Mouse (Mus musculus) limb, embryonic 14.5 days (tissue): ENCODE measurements at regions not wholly inside any gene's neighbourhood (a gene's known extent, or its start where the extent isn't known, plus 50 kb on each side); places are given as distances from the start of the nearest gene placed in this dataset.

Experiments
- ATAC-seq: fragments of 200-750 bp; cut with Nextera tagmentation; 2 replicates; pipeline ENCODE4 v1.8.0; 2017; ENCODE audit warnings: low read depth, moderate number of reproducible peaks, moderate TSS enrichment; ENCODE audit not compliant: low FRiP score
- DNase-seq: peaks from one replicate; pipeline ENCODE4 v3.0.0-alpha.2; 2015; ENCODE audit warnings: low spot score
- H3K27ac ChIP-seq: fragments of 300-500 bp; sonication (generic); replicated peaks from 2 replicates; pipeline ENCODE4 v1.5.1; 2014; ENCODE audit warnings: low read depth, mild to moderate bottlenecking, low read length, moderate library complexity, mixed read lengths
- H3K27me3 ChIP-seq: fragments of 300-500 bp; sonication (generic); 2 replicates; pipeline ENCODE4 v1.6.1; 2014; ENCODE audit warnings: low read length, mixed read lengths; ENCODE audit not compliant: control insufficient read depth, insufficient read depth
- H3K36me3 ChIP-seq: fragments of 300-500 bp; sonication (generic); 2 replicates; pipeline ENCODE4 v1.6.1; 2014; ENCODE audit warnings: mild to moderate bottlenecking, low read length, moderate library complexity, mixed read lengths; ENCODE audit not compliant: control insufficient read depth, insufficient read depth
- H3K4me1 ChIP-seq: fragments of 300-500 bp; sonication (generic); 2 replicates; pipeline ENCODE4 v1.6.1; 2014; ENCODE audit warnings: antibody characterized with exemption, low read length, mixed read lengths; ENCODE audit not compliant: control insufficient read depth, insufficient read depth
- H3K4me2 ChIP-seq: fragments of 300-500 bp; sonication (generic); replicated peaks from 2 replicates; pipeline ENCODE4 v1.6.1; 2014; ENCODE audit warnings: low read depth, mild to moderate bottlenecking, low read length, moderate library complexity; ENCODE audit not compliant: severe bottlenecking
- H3K4me3 ChIP-seq: fragments of 300-500 bp; sonication (generic); replicated peaks from 2 replicates; pipeline ENCODE4 v1.5.1; 2014; ENCODE audit warnings: low read length
- H3K9ac ChIP-seq: fragments of 300-500 bp; sonication (generic); 2 replicates; pipeline ENCODE4 v1.6.1; 2014; ENCODE audit warnings: mild to moderate bottlenecking, low read depth, low read length, moderate library complexity; ENCODE audit not compliant: severe bottlenecking
- H3K9me3 ChIP-seq: fragments of 300-500 bp; sonication (generic); 2 replicates; pipeline ENCODE4 v1.6.1; 2016; ENCODE audit warnings: low read length; ENCODE audit not compliant: control insufficient read depth
- POLR2A ChIP-seq: fragments of 200-500 bp; IDR thresholded peaks from 2 replicates; pipeline ENCODE4 v1.8.0; 2012; ENCODE audit warnings: inconsistent platforms, mild to moderate bottlenecking, moderate library complexity, borderline replicate concordance; ENCODE audit not compliant: insufficient read depth, insufficient read length; ENCODE audit errors: extremely low read depth
- WGBS: fragments of 180-500 bp; shearing (Covaris S2); extraction: QIAGEN DNeasy Blood & Tissue Kit; methylation state at CpG from one replicate; pipeline ENCODE4 v1.1.7; 2014; 5-methylcytosine and 5-hydroxymethylcytosine counted together

DNA sequence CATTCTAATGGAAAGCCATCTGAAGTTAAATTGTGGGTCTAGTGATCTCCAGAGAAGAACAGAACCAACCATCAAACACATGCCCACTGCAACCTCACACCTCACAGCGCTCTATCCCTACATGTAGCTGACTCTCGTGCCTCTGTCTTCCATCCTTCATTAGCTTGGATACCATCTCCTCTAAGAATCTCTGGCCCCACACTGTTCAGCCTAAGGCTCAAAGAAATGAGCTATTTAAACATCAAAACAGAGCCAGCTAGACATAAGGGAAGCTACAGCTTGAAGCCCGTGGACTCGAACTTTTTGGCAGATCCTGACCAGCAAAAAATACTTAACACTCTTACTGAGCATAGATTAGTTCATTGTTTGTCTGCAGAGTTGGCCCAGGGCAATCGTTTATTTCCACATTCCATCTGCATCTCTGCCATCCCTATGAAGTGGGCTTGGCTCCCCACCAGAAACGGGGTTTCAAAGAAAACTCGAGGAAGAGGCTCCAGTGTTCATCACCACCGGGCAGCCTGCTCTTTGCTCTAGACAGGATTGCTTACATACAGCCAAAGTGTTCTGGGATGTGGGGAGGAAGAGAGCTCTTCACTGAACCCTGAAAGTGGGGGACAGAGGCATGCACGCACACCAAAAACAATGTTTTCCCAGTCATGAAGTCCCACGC, 92.4 kb upstream of the Rab3gap2 start:
- Histone ChIP-seq H3K4me2 (no peak overlapping the region), H3K36me3 (no peaks in the 10 kb centered on the region), H3K9me3 (no peaks in the 10 kb centered on the region), H3K4me1 (no peaks in the 10 kb centered on the region), H3K9ac (no peak overlapping the region), H3K27ac (no peak overlapping the region), H3K4me3 (no peak overlapping the region), H3K27me3 (no peaks in the 10 kb centered on the region)
- 69% methylated on average over 10 of the region's 10 CpGs for WGBS
- DNase-seq (no peak), ATAC-seq (no peak)
- TF ChIP-seq POLR2A = no peak

- no peaks in the 10 kb centered on the region for H3K4me1 ChIP-seq
- H3K9ac ChIP-seq = no peak overlapping the region
- no peak overlapping the region for H3K27ac ChIP-seq
- no peaks in the 10 kb centered on the region for H3K36me3 ChIP-seq
- TF ChIP-seq POLR2A = no peak
- H3K4me3 ChIP-seq = no peak overlapping the region
- 44% methylated on average over 7 of the region's 7 CpGs for WGBS
- no peak overlapping the region for H3K4me2 ChIP-seq
- ATAC-seq (no peak), DNase-seq (no peak)
- no peaks in the 10 kb centered on the region for H3K27me3 ChIP-seq
- H3K9me3 ChIP-seq = no peaks in the 10 kb centered on the region
These were observed 98.7 kb upstream of the Rab3gap2 start for GRCm38 (mm10) chr1:185104945-185105884.

GRCm38 (mm10) chr1:185103803-185104202, 100.1 kb upstream of the Rab3gap2 start:
- no peaks in the 10 kb centered on the region for H3K9me3 ChIP-seq
- no peaks in the 10 kb centered on the region for H3K36me3 ChIP-seq
- ATAC-seq (no peak), DNase-seq (no peak)
- H3K27ac ChIP-seq = no peak overlapping the region
- H3K4me1 ChIP-seq = no peaks in the 10 kb centered on the region; the same call in 1 of the 2 replicates
- H3K4me2 ChIP-seq = no peak overlapping the region
- H3K27me3 ChIP-seq = no peaks in the 10 kb centered on the region
- H3K9ac ChIP-seq = no peak overlapping the region
- TF ChIP-seq POLR2A = no peak
- no peak overlapping the region for H3K4me3 ChIP-seq
- WGBS = 36% methylated on average over 4 of the region's 4 CpGs

- no peak overlapping the region for H3K27ac ChIP-seq
- TF ChIP-seq POLR2A = no peak
- no peak overlapping the region for H3K4me3 ChIP-seq
- peaks cover 2% of the 10 kb centered on the region; the same call in 1 of the 2 replicates for H3K4me1 ChIP-seq
- WGBS = 34% methylated on average over 18 of the region's 18 CpGs
- H3K9ac ChIP-seq = no peak overlapping the region
- DNase-seq (no peak), ATAC-seq (no peak)
- no peaks in the 10 kb centered on the region for H3K27me3 ChIP-seq
- H3K4me2 ChIP-seq = no peak overlapping the region
- H3K36me3 ChIP-seq = no peaks in the 10 kb centered on the region
- no peaks in the 10 kb centered on the region for H3K9me3 ChIP-seq
These were observed 99.9 kb upstream of the Mark1 start for GRCm38 (mm10) chr1:185098975-185099958.
